Mouse (Mus musculus) liver, embryonic 11.5 days (tissue): Measurements from ENCODE around the gene Pgm1. TPM values are rescaled to one million over a fixed set of nuclear protein-coding genes. Genes with fewer than 3 reads are reported as not detected.

Experiments
- ATAC-seq: fragments of 200-750 bp; cut with Nextera tagmentation; replicated peaks from 2 replicates; pipeline ENCODE4 v1.8.0; 2017; ENCODE audit warnings: moderate number of reproducible peaks, mild to moderate bottlenecking, moderate TSS enrichment, moderate library complexity; ENCODE audit not compliant: low FRiP score
- DNase-seq: peaks from one replicate; pipeline ENCODE4 v3.0.0-alpha.2; 2017; ENCODE audit warnings: low spot score
- H3K27ac ChIP-seq: fragments of 300-500 bp; sonication (generic); 2 replicates; pipeline ENCODE4 v1.5.1; 2014; ENCODE audit warnings: mild to moderate bottlenecking, low read depth, low read length, control low read depth
- H3K27me3 ChIP-seq: fragments of 300-500 bp; sonication (generic); replicated peaks from 2 replicates; pipeline ENCODE4 v1.6.1; 2014; ENCODE audit warnings: low read length, mixed read lengths; ENCODE audit not compliant: control insufficient read depth, insufficient read depth
- H3K36me3 ChIP-seq: fragments of 300-500 bp; sonication (generic); 2 replicates; pipeline ENCODE4 v1.6.1; 2014; ENCODE audit warnings: mild to moderate bottlenecking, low read length, moderate library complexity, mixed read lengths; ENCODE audit not compliant: control insufficient read depth, insufficient read depth
- H3K4me1 ChIP-seq: fragments of 300-500 bp; sonication (generic); replicated peaks from 2 replicates; pipeline ENCODE4 v1.6.1; 2014; ENCODE audit warnings: low read length, mixed read lengths; ENCODE audit not compliant: control insufficient read depth, insufficient read depth
- H3K4me2 ChIP-seq: fragments of 300-500 bp; sonication (generic); 2 replicates; pipeline ENCODE4 v1.6.1; 2014; ENCODE audit warnings: mild to moderate bottlenecking, control low read depth, moderate library complexity
- H3K4me3 ChIP-seq: fragments of 300-500 bp; sonication (generic); 2 replicates; pipeline ENCODE4 v1.5.1; 2014; ENCODE audit warnings: low read depth, low read length, control low read depth
- H3K9ac ChIP-seq: fragments of 300-500 bp; sonication (generic); 2 replicates; pipeline ENCODE4 v1.6.1; 2014; ENCODE audit warnings: low read depth, low read length, control low read depth
- H3K9me3 ChIP-seq: fragments of 300-500 bp; sonication (generic); 2 replicates; pipeline ENCODE4 v1.6.1; 2016; ENCODE audit warnings: low read length, inconsistent platforms, mixed read lengths; ENCODE audit not compliant: control insufficient read depth
- WGBS: fragments of 180-500 bp; shearing (Covaris S2); extraction: QIAGEN DNeasy Blood & Tissue Kit; methylation state at CpG from one replicate; pipeline ENCODE4 v1.1.7; 2014; 5-methylcytosine and 5-hydroxymethylcytosine counted together
- polyA plus RNA-seq: library from polyadenylated mRNA; unstranded; fragments of >200 nt; fragmentation: Nextera tagmentation; extraction: Ambion mirVana; gene quantifications from 2 replicates; pipeline ENCODE4 v1.2.1, GENCODE M21; 2014

The Pgm1 gene
- polyA plus RNA-seq, 1 experiment from 2014 or later, result 105 TPM

DNA sequence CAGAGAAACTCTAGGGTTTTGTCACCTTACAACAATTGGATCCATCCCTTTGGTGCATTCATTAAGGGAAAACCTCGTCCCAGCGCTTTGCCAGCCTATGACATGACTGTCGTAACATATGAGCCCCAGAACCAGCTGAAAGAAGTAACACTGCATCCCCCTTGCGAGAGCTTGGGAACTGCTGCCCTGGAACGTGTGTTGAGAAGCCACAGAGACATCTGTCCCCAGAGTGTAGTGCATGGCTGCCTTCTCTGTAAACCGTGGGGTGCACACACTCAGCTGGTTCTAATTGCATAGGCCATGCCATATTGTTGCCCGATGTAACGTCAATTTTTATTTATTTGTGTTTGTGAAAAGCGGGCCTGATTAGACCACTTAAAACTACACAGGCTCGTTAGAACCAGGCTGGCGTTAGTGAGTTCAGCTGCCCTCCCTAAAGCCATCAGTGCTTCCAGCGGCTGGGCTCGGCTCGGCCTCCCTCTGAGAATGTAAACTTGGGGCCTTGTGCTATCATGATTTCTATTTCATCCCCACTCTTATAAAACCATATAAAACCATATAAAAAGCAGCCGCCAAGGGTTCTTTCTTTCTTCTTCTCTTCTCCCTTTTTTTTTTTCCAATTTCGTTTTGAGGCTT lies 106.8 kb downstream of the Pgm1 start:
- Histone ChIP-seq H3K4me3 (no peak overlapping the region), H3K27ac (no peak overlapping the region), H3K9me3 (no peaks in the 10 kb centered on the region), H3K4me2 (no peak overlapping the region), H3K4me1 (no peaks in the 10 kb centered on the region), H3K36me3 (no peaks in the 10 kb centered on the region), H3K9ac (no peak overlapping the region), H3K27me3 (no peaks in the 10 kb centered on the region; the same call in 1 of the 2 replicates)
- DNase-seq (no peak), ATAC-seq (no peak)
- 60% methylated on average over 16 of the region's 16 CpGs for WGBS

Other genes with a start within 250 kb of the Pgm1 start
- 27.6 and 33.3 TPM in 2 replicates for gene Alg6, start 213.8 kb upstream of the Pgm1 start, polyA plus RNA-seq
- gene Efcab7, start 100.2 kb upstream of the Pgm1 start, polyA plus RNA-seq, result 14.3 and 16.2 TPM in 2 replicates
- gene Itgb3bp, start 399 bp downstream of the Pgm1 start, polyA plus RNA-seq, result 35.7 and 39.0 TPM in 2 replicates
- gene Ror1, start 166.4 kb downstream of the Pgm1 start, polyA plus RNA-seq, result 3.9 and 4.1 TPM in 2 replicates